Mouse (Mus musculus) C2C12 (cell line): ENCODE results near the gene Foxd4. TPM values are rescaled to one million over a fixed set of nuclear protein-coding genes. Genes with fewer than 3 reads are reported as not detected.

ENCODE experiments used
- H3K27me3 ChIP-seq: one replicate; pipeline ENCODE4 v1.6.1; 2011; ENCODE audit not compliant: control insufficient read depth, insufficient read depth, insufficient read length
- H3K36me3 ChIP-seq: one replicate; pipeline ENCODE4 v1.6.1; 2011; ENCODE audit not compliant: control insufficient read depth, insufficient read depth
- H3K4me3 ChIP-seq: one replicate; pipeline ENCODE4 v1.5.1; 2011; ENCODE audit warnings: mild to moderate bottlenecking, control low read depth; ENCODE audit not compliant: poor library complexity, insufficient read depth, severe bottlenecking
- H3K79me2 ChIP-seq: one replicate; pipeline ENCODE4 v1.6.1; 2011; ENCODE audit not compliant: control insufficient read depth, insufficient read depth
- H3K79me3 ChIP-seq: one replicate; pipeline ENCODE4 v1.6.1; 2011; ENCODE audit warnings: low read depth, control low read depth
- H3ac ChIP-seq: one replicate; pipeline ENCODE3; 2011; ENCODE audit warnings: low read depth; ENCODE audit not compliant: control insufficient read depth, insufficient read length
- CEBPB ChIP-seq: IDR thresholded peaks from one replicate; pipeline ENCODE4 v1.6.1; 2011; ENCODE audit warnings: low read depth, mild to moderate bottlenecking, control low read depth, moderate library complexity
- CTCF ChIP-seq: IDR thresholded peaks from one replicate; pipeline ENCODE4 v1.5.1; 2011; ENCODE audit not compliant: control insufficient read depth, insufficient read depth, insufficient read length
- FOSL1 ChIP-seq: IDR thresholded peaks from one replicate; pipeline ENCODE4 v1.8.0; 2011; ENCODE audit warnings: mild to moderate bottlenecking, low read length; ENCODE audit not compliant: poor library complexity, insufficient read depth, severe bottlenecking
- MAX ChIP-seq: IDR thresholded peaks from one replicate; pipeline ENCODE4 v1.6.1; 2011; ENCODE audit warnings: mild to moderate bottlenecking, control low read depth
- MYOD1 ChIP-seq: IDR thresholded peaks from one replicate; pipeline ENCODE4 v1.6.1; 2011; ENCODE audit warnings: low read depth; ENCODE audit not compliant: control insufficient read depth, insufficient read length
- MYOG ChIP-seq: IDR thresholded peaks from one replicate; pipeline ENCODE4 v1.6.1; 2011; ENCODE audit not compliant: control insufficient read depth, insufficient read length; ENCODE audit errors: extremely low read depth
- USF1 ChIP-seq: IDR thresholded peaks from one replicate; pipeline ENCODE4 v1.6.1; 2011; ENCODE audit warnings: low read depth, mild to moderate bottlenecking, control low read depth, moderate library complexity
- polyA plus RNA-seq: library from polyadenylated mRNA; unstranded; fragments of >200 nt; fragmentation: generic; extraction: Trizol; gene quantifications from one replicate; pipeline ENCODE4 v1.2.1, GENCODE M21; 2012; ENCODE audit warnings: missing spikeins

The Foxd4 gene
- polyA plus RNA-seq, 1 experiment, result not detected

- Histone ChIP-seq H3K4me3 (no peak overlapping the region), H3K27me3 (peaks cover 50% of the 10 kb centered on the region), H3K79me2 (no peaks in the 10 kb centered on the region), H3ac (no peak overlapping the region), H3K36me3 (no peaks in the 10 kb centered on the region), H3K79me3 (no peaks in the 10 kb centered on the region)
- TF ChIP-seq USF1 (no peak), CTCF (no peak), FOSL1 (no peak), MYOG (no peak), MAX (no peak), MYOD1 (no peak), CEBPB (no peak)
These were observed 1.1 kb downstream of the Foxd4 start for GRCm38 (mm10) chr19:24899578-24900544.

- H3ac ChIP-seq, result no peak overlapping the region
- no peak overlapping the region for H3K4me3 ChIP-seq
- no peak for TF ChIP-seq CEBPB
- H3K79me3 ChIP-seq, result no peaks in the 10 kb centered on the region
- H3K27me3 ChIP-seq, result peaks cover 50% of the 10 kb centered on the region
- H3K79me2 ChIP-seq, result no peaks in the 10 kb centered on the region
- H3K36me3 ChIP-seq, result no peaks in the 10 kb centered on the region
These were observed 2.0 kb downstream of the Foxd4 start for GRCm38 (mm10) chr19:24898737-24899577.

- Histone ChIP-seq H3K79me3 (no peaks in the 10 kb centered on the region), H3K79me2 (no peaks in the 10 kb centered on the region), H3K4me3 (no peak overlapping the region), H3K36me3 (no peaks in the 10 kb centered on the region), H3K27me3 (peaks cover 50% of the 10 kb centered on the region), H3ac (no peak overlapping the region)
- TF ChIP-seq CTCF (no peak), USF1 (no peak), FOSL1 (no peak), MYOD1 (no peak), MAX (no peak), MYOG (no peak)
These were observed 2.9 kb downstream of the Foxd4 start for GRCm38 (mm10) chr19:24897896-24898736.

- Histone ChIP-seq H3K27me3 (peaks cover 50% of the 10 kb centered on the region), H3ac (no peak overlapping the region), H3K79me2 (no peaks in the 10 kb centered on the region), H3K4me3 (no peak overlapping the region), H3K79me3 (no peaks in the 10 kb centered on the region), H3K36me3 (no peaks in the 10 kb centered on the region)
- TF ChIP-seq USF1 (no peak), CEBPB (no peak), CTCF (no peak), MAX (no peak), MYOD1 (no peak), FOSL1 (no peak), MYOG (no peak)
These were observed 3.7 kb downstream of the Foxd4 start for GRCm38 (mm10) chr19:24897006-24897895.

- Histone ChIP-seq H3K4me3 (no peak overlapping the region), H3K79me2 (no peaks in the 10 kb centered on the region), H3K36me3 (no peaks in the 10 kb centered on the region), H3ac (no peak overlapping the region), H3K79me3 (no peaks in the 10 kb centered on the region), H3K27me3 (peaks cover 43% of the 10 kb centered on the region)
- no peak for TF ChIP-seq MYOD1
- no peak for TF ChIP-seq FOSL1
These were observed 4.5 kb downstream of the Foxd4 start for GRCm38 (mm10) chr19:24896536-24896935.
